Mouse (Mus musculus) hindbrain, embryonic 11.5 days (tissue): ENCODE results near the gene Nectin3. TPM values are rescaled to one million over a fixed set of nuclear protein-coding genes. Genes with fewer than 3 reads are reported as not detected.

Experiments
- ATAC-seq: fragments of 200-750 bp; cut with Nextera tagmentation; 2 replicates; pipeline ENCODE4 v1.8.0; 2017; ENCODE audit warnings: mild to moderate bottlenecking, moderate TSS enrichment, moderate library complexity; ENCODE audit not compliant: low FRiP score
- DNase-seq: peaks from one replicate; pipeline ENCODE4 v3.0.0-alpha.2; 2015; ENCODE audit warnings: low spot score
- H3K27ac ChIP-seq: fragments of 300-500 bp; sonication (generic); 2 replicates; pipeline ENCODE4 v1.5.1; 2014; ENCODE audit warnings: mild to moderate bottlenecking, low read depth, low read length
- H3K27me3 ChIP-seq: fragments of 300-500 bp; sonication (generic); 2 replicates; pipeline ENCODE4 v1.6.1; 2014; ENCODE audit warnings: mild to moderate bottlenecking, low read length, moderate library complexity, mixed read lengths; ENCODE audit not compliant: control insufficient read depth, insufficient read depth
- H3K36me3 ChIP-seq: fragments of 300-500 bp; sonication (generic); 2 replicates; pipeline ENCODE4 v1.6.1; 2014; ENCODE audit warnings: mild to moderate bottlenecking, low read length, moderate library complexity, mixed read lengths; ENCODE audit not compliant: control insufficient read depth, insufficient read depth
- H3K4me1 ChIP-seq: fragments of 300-500 bp; sonication (generic); replicated peaks from 2 replicates; pipeline ENCODE4 v1.6.1; 2014; ENCODE audit warnings: low read length, mixed read lengths; ENCODE audit not compliant: control insufficient read depth, insufficient read depth
- H3K4me2 ChIP-seq: fragments of 300-500 bp; sonication (generic); replicated peaks from 2 replicates; pipeline ENCODE4 v1.6.1; 2014; ENCODE audit warnings: mild to moderate bottlenecking, low read depth, low read length
- H3K4me3 ChIP-seq: fragments of 300-500 bp; sonication (generic); 2 replicates; pipeline ENCODE4 v1.5.1; 2014; ENCODE audit warnings: low read depth, low read length
- H3K9ac ChIP-seq: fragments of 300-500 bp; sonication (generic); 2 replicates; pipeline ENCODE4 v1.6.1; 2014; ENCODE audit warnings: low read depth, low read length
- H3K9me3 ChIP-seq: fragments of 300-500 bp; sonication (generic); 2 replicates; pipeline ENCODE4 v1.6.1; 2016; ENCODE audit warnings: low read length; ENCODE audit not compliant: control insufficient read depth
- WGBS: fragments of 180-500 bp; shearing (Covaris S2); extraction: QIAGEN DNeasy Blood & Tissue Kit; methylation state at CpG from one replicate; pipeline ENCODE4 v1.1.7; 2014; 5-methylcytosine and 5-hydroxymethylcytosine counted together
- polyA plus RNA-seq: library from polyadenylated mRNA; unstranded; fragments of >200 nt; fragmentation: Nextera tagmentation; extraction: Ambion mirVana; gene quantifications from 2 replicates; pipeline ENCODE4 v1.2.1, GENCODE M21; 2014

Gene Nectin3
- polyA plus RNA-seq, 1 experiment from 2014 or later = 50.0 TPM

DNA sequence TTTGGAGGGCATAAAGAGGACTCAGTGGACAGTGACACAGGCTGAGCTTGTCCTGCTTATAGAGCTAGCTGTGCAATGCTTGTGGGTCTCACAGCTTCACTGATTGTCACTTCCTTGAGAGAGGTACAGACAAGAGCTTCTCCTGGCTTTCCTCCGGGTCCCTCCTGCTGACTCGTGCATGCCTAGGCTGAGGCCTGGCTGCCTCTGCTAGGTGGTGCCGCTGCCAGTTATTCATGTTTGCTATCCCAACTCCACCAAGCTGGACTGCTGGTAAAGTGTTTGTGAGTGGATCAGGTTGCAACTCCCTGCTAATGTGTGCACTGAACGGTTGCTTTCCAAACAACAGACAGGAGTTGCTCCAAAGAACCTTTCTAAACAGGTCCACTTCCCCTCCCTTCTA is 5.7 kb upstream of the Nectin3 start:
- Histone ChIP-seq H3K27ac (no peak overlapping the region), H3K9me3 (no peaks in the 10 kb centered on the region), H3K4me3 (no peak overlapping the region), H3K36me3 (no peaks in the 10 kb centered on the region), H3K4me1 (no peaks in the 10 kb centered on the region), H3K27me3 (no peaks in the 10 kb centered on the region), H3K4me2 (no peak overlapping the region), H3K9ac (no peak overlapping the region)
- ATAC-seq = no peak
- 79% methylated on average over 4 of the region's 4 CpGs for WGBS
- DNase-seq = no peak

GRCm38 (mm10) chr16:46502311-46502710 is 4.0 kb upstream of the Nectin3 start:
- DNase-seq (no peak), ATAC-seq (no peak)
- Histone ChIP-seq H3K9me3 (no peaks in the 10 kb centered on the region), H3K27me3 (no peaks in the 10 kb centered on the region), H3K4me2 (no peak overlapping the region), H3K4me3 (no peak overlapping the region), H3K4me1 (peaks cover 3% of the 10 kb centered on the region; the same call in 1 of the 2 replicates), H3K36me3 (no peaks in the 10 kb centered on the region), H3K27ac (no peak overlapping the region), H3K9ac (no peak overlapping the region)
- WGBS = 78% methylated on average over 2 of the region's 2 CpGs

GRCm38 (mm10) chr16:46500759-46501158 is 2.4 kb upstream of the Nectin3 start:
- Histone ChIP-seq H3K4me3 (no peak overlapping the region), H3K27ac (no peak overlapping the region), H3K9ac (no peak overlapping the region), H3K36me3 (no peaks in the 10 kb centered on the region), H3K4me2 (no peak overlapping the region), H3K9me3 (no peaks in the 10 kb centered on the region), H3K27me3 (no peaks in the 10 kb centered on the region), H3K4me1 (peaks cover 3% of the 10 kb centered on the region; the same call in 1 of the 2 replicates)
- DNase-seq = no peak
- ATAC-seq = no peak
- 57% methylated on average over 3 of the region's 3 CpGs for WGBS

GRCm38 (mm10) chr16:46497686-46498420 is 472 bp downstream of the Nectin3 start:
- peak overlapping the region; percentile 94 for H3K27ac ChIP-seq
- peak overlapping the region; percentile 89 for H3K4me3 ChIP-seq
- H3K9ac ChIP-seq = peak overlapping the region; percentile 92
- no peaks in the 10 kb centered on the region for H3K9me3 ChIP-seq
- no peaks in the 10 kb centered on the region for H3K27me3 ChIP-seq
- peaks cover 3% of the 10 kb centered on the region; the same call in 1 of the 2 replicates for H3K4me1 ChIP-seq
- H3K4me2 ChIP-seq = peak overlapping the region; percentile 66
- WGBS = 0% methylated on average over 32 of the region's 32 CpGs
- H3K36me3 ChIP-seq = no peaks in the 10 kb centered on the region
- DNase-seq = no peak
- no peak for ATAC-seq

DNA sequence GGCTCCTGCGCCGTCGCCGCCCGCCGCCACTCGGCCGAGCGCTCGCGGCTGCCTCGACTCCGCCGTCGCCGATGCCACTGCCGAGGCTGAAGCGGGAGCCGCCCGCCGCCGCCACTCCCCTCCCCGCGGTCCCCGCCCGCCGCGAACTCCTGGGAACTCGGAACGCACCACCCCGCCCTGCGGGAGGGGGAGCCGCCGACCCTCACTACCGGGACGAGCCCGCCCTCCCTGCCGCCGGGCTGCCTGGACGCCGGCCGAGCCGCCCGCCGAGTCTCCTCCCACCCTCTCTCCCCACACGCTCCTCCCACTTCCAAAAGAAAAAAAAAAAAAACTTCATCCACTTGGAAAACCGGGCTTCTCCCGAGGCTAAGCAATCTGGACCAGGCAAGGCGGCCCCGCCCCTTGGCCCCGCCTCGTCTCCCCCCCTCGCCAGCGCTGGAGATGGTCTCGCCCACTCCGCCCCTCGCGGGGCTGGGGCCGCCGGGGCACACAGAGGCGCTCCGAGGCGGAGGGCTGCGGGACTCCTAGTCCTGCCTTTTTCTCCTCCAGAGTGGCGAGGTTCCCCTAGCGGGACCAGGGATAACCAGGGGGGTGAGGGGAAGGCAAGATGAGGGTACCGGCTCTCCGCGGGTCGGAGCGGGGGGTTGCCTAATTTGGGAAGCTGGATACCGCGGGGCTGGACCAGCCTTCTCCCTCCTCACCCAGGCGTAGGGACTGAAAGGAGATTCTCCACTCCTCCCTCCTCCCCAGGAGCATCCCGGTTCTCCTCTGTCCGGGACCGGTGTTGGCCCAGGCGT is 1.2 kb downstream of the Nectin3 start:
- ATAC-seq = peak; percentile 96
- WGBS = 0% methylated on average over 33 of the region's 78 CpGs
- peak overlapping the region; percentile 92 for H3K9ac ChIP-seq
- peaks cover 3% of the 10 kb centered on the region; the same call in 1 of the 2 replicates for H3K4me1 ChIP-seq
- H3K9me3 ChIP-seq = no peaks in the 10 kb centered on the region
- H3K36me3 ChIP-seq = no peaks in the 10 kb centered on the region
- peak overlapping the region; percentile 66 for H3K4me2 ChIP-seq
- DNase-seq = peak; percentile 96
- peak overlapping the region; percentile 89 for H3K4me3 ChIP-seq
- peak overlapping the region; percentile 94 for H3K27ac ChIP-seq
- H3K27me3 ChIP-seq = no peaks in the 10 kb centered on the region

DNA sequence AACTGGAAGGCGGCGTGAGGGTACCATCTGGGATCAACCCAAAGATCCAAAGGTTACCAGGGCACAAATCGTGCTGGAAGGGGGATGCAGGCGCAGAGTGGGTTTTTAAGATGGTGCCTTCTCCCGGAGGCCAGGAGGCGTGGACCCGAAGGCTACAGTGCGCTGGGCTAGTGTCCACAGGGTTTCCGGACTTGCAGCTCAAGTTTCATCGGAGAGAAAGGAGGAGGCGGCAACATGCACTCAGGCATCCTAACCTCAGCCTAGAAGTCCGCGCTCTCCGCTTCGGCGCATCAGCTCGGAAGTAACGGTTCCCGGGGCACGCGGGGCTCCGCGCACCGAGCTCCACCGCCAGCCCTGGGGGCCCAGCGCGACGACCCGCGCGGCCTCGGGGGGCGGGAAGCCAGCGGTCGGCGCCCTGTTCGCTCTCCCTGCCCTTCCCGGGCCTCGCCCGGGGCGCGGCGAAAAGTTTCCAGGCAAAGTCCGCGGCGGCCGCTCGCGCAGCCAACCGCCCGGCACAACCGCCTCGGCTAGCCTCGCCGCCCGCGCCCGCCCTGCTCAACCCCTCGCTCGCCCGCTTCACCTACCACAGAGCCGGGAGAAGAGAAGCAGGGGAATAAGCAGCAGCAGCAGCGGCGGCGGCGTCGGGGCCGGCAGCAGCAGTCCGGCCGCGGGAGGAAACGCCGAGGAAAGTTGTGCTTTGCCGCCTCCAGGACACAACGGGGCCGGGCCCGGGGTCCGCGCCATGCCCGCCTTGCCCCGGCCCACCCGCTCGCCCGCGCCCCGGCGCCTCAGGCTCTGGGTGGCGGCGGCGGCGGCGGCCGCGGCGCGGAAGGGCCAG is 2.1 kb downstream of the Nectin3 start:
- no peaks in the 10 kb centered on the region for H3K9me3 ChIP-seq
- ATAC-seq (peak; percentile 51), DNase-seq (peak; percentile 75)
- H3K4me2 ChIP-seq = peak overlapping the region; percentile 66
- H3K27ac ChIP-seq = peak overlapping the region; percentile 94
- H3K27me3 ChIP-seq = no peaks in the 10 kb centered on the region
- H3K4me3 ChIP-seq = peak overlapping the region; percentile 89
- H3K9ac ChIP-seq = peak overlapping the region; percentile 92
- peaks cover 3% of the 10 kb centered on the region; the same call in 1 of the 2 replicates for H3K4me1 ChIP-seq
- no peaks in the 10 kb centered on the region for H3K36me3 ChIP-seq
- WGBS = 1% methylated on average over 62 of the region's 96 CpGs

GRCm38 (mm10) chr16:46495201-46495600 is 3.1 kb downstream of the Nectin3 start:
- ATAC-seq (no peak), DNase-seq (no peak)
- H3K9me3 ChIP-seq = no peaks in the 10 kb centered on the region
- H3K9ac ChIP-seq = peak overlapping the region; percentile 92
- no peaks in the 10 kb centered on the region for H3K27me3 ChIP-seq
- H3K4me3 ChIP-seq = peak overlapping the region; percentile 89
- no peak overlapping the region for H3K27ac ChIP-seq
- H3K4me2 ChIP-seq = peak overlapping the region; percentile 66
- WGBS = 18% methylated on average over 3 of the region's 3 CpGs
- peaks cover 3% of the 10 kb centered on the region; the same call in 1 of the 2 replicates for H3K4me1 ChIP-seq
- no peaks in the 10 kb centered on the region for H3K36me3 ChIP-seq

- Histone ChIP-seq H3K4me2 (no peak overlapping the region), H3K9me3 (no peaks in the 10 kb centered on the region), H3K36me3 (no peaks in the 10 kb centered on the region), H3K9ac (no peak overlapping the region), H3K27me3 (no peaks in the 10 kb centered on the region), H3K4me1 (no peaks in the 10 kb centered on the region), H3K27ac (no peak overlapping the region), H3K4me3 (no peak overlapping the region)
- ATAC-seq (peak; percentile 62; the same call in 1 of the 2 replicates), DNase-seq (peak; percentile 71)
- WGBS = 61% methylated on average over 3 of the region's 3 CpGs
Observed at GRCm38 (mm10) chr16:46487436-46488097, 10.8 kb downstream of the Nectin3 start.
